Mouse (Mus musculus) neural tube, embryonic 11.5 days (tissue): ENCODE data around the gene Ndufs5. TPM values are rescaled to one million over a fixed set of nuclear protein-coding genes. Genes with fewer than 3 reads are reported as not detected.

Source experiments
- ATAC-seq: fragments of 200-750 bp; cut with Nextera tagmentation; 2 replicates; pipeline ENCODE4 v1.8.0; 2017; ENCODE audit warnings: moderate number of reproducible peaks, mild to moderate bottlenecking, moderate TSS enrichment, moderate library complexity; ENCODE audit not compliant: insufficient read depth, low FRiP score, low TSS enrichment
- DNase-seq: peaks from one replicate; pipeline ENCODE4 v3.0.0-alpha.2; 2015; ENCODE audit warnings: low spot score
- H3K27ac ChIP-seq: fragments of 300-500 bp; sonication (generic); 2 replicates; pipeline ENCODE4 v1.5.1; 2014; ENCODE audit warnings: low read depth, mild to moderate bottlenecking, low read length
- H3K27me3 ChIP-seq: fragments of 300-500 bp; sonication (generic); 2 replicates; pipeline ENCODE4 v1.6.1; 2014; ENCODE audit warnings: mild to moderate bottlenecking, low read length, mixed read lengths; ENCODE audit not compliant: control insufficient read depth, insufficient read depth
- H3K36me3 ChIP-seq: fragments of 300-500 bp; sonication (generic); 2 replicates; pipeline ENCODE4 v1.6.1; 2014; ENCODE audit warnings: mild to moderate bottlenecking, low read length, moderate library complexity, mixed read lengths; ENCODE audit not compliant: control insufficient read depth, insufficient read depth
- H3K4me1 ChIP-seq: fragments of 300-500 bp; sonication (generic); 2 replicates; pipeline ENCODE4 v1.6.1; 2014; ENCODE audit warnings: low read length, mixed read lengths; ENCODE audit not compliant: control insufficient read depth, insufficient read depth
- H3K4me2 ChIP-seq: fragments of 300-500 bp; sonication (generic); 2 replicates; pipeline ENCODE4 v1.6.1; 2014; ENCODE audit warnings: low read depth, mild to moderate bottlenecking, moderate library complexity
- H3K4me3 ChIP-seq: fragments of 300-500 bp; sonication (generic); 2 replicates; pipeline ENCODE4 v1.5.1; 2014; ENCODE audit warnings: low read depth, low read length
- H3K9ac ChIP-seq: fragments of 300-500 bp; sonication (generic); 2 replicates; pipeline ENCODE4 v1.6.1; 2014; ENCODE audit warnings: mild to moderate bottlenecking, low read length
- H3K9me3 ChIP-seq: fragments of 300-500 bp; sonication (generic); 2 replicates; pipeline ENCODE4 v1.6.1; 2016; ENCODE audit warnings: low read length; ENCODE audit not compliant: control insufficient read depth
- WGBS: fragments of 180-500 bp; shearing (Covaris S2); extraction: QIAGEN DNeasy Blood & Tissue Kit; methylation state at CpG from one replicate; pipeline ENCODE4 v1.1.7; 2014; 5-methylcytosine and 5-hydroxymethylcytosine counted together
- polyA plus RNA-seq: library from polyadenylated mRNA; unstranded; fragments of >200 nt; fragmentation: Nextera tagmentation; extraction: Ambion mirVana; gene quantifications from 2 replicates; pipeline ENCODE4 v1.2.1, GENCODE M21; 2014

The Ndufs5 gene
- polyA plus RNA-seq, 1 experiment from 2014 or later: 337 TPM

DNA sequence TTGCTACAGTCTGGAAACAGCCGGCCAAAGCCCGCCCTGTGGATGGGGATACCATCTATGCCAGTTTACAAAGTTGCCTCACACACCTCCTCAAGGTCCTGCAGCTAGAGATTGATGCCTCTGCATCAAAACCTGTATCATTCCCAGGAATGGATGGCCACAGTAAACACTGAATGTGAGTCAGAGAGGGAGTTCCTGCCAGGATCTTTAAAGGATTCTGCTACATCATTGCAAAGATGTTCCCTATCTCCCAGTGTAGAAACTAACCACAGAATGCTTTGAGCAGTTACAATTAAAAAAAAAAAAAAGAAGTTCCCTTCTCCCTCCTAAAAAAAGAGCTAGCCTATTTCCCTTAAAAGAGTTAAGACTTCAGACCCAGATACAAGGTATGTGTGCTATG lies 12.7 kb downstream of the Ndufs5 start:
- Histone ChIP-seq H3K4me2 (no peak overlapping the region), H3K27me3 (no peaks in the 10 kb centered on the region), H3K27ac (no peak overlapping the region), H3K9ac (no peak overlapping the region), H3K4me1 (no peaks in the 10 kb centered on the region), H3K36me3 (no peaks in the 10 kb centered on the region), H3K9me3 (no peaks in the 10 kb centered on the region), H3K4me3 (no peak overlapping the region)
- DNase-seq (no peak), ATAC-seq (no peak)
- 87% methylated on average over 2 of the region's 2 CpGs for WGBS

DNA sequence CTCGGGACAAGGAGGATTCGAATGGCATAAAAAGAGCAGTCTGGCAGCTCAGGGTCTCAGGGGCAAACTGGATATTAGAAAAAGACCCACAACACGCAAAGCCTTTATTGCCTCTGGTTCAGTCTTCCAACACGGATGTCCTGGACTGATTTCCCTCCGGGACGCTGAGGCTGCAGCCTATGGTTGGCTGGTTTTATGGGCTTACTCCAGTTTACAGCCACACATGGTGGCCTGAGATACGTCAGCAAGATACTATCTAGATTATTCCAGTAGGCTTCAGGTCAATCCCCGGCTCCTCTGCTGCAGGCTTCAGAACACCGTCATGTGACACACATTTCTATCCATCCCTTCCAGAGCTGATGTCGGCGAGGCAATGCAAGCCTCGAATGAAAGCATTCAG lies 24.6 kb downstream of the Ndufs5 start:
- no peaks in the 10 kb centered on the region for H3K27me3 ChIP-seq
- H3K9ac ChIP-seq: no peak overlapping the region
- H3K4me1 ChIP-seq: no peaks in the 10 kb centered on the region
- H3K27ac ChIP-seq: no peak overlapping the region
- no peak overlapping the region for H3K4me2 ChIP-seq
- H3K36me3 ChIP-seq: no peaks in the 10 kb centered on the region
- no peak for DNase-seq
- H3K4me3 ChIP-seq: no peak overlapping the region
- WGBS: 79% methylated on average over 12 of the region's 12 CpGs
- no peak for ATAC-seq
- no peaks in the 10 kb centered on the region for H3K9me3 ChIP-seq

DNA sequence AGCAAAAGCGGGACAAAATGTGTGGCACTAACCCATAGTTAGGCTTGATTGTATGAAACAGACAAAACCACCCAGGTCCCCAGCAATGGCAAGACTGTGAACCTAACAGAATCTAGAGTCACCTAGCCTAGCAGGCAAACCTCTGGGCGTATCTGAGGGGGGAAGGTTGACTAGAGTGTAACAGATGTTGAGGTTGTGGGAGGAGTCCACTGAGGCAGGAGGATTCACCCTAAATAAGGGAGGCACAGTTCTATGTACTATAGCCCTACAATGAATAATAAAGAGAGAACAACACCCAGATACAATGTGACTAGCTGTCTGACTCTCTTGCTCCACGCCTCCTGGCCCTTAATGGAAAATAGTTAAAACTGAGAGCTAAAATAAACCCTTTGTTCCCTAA lies 25.9 kb downstream of the Ndufs5 start:
- Histone ChIP-seq H3K27me3 (no peaks in the 10 kb centered on the region), H3K36me3 (no peaks in the 10 kb centered on the region), H3K4me1 (0 out of 2 replicates have a peak, but pooled peaks cover 2% of the 10 kb centered on the region), H3K9ac (no peak overlapping the region), H3K4me3 (no peak overlapping the region), H3K27ac (no peak overlapping the region), H3K4me2 (no peak overlapping the region), H3K9me3 (no peaks in the 10 kb centered on the region)
- WGBS: 79% methylated on average over 3 of the region's 3 CpGs
- DNase-seq (no peak), ATAC-seq (no peak)

DNA sequence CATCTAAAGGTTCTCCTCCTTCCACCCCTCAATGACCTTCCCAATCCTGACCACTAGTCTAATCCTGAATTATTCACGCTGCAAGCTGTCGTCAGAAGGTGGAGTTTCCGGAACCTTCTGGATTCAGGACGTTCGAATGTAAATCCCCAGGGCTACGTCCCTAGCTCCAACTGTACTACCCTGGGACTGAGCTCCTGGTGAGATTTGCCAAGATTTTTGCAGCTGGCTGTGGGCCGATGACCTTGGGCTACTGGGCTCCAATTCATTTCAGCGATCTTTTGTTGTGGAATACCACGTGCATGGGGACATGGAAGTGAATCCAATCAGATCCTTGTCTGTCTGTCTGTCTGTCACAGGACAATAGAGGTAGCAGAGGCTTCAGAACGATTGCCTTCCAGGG lies 27.7 kb downstream of the Ndufs5 start:
- no peaks in the 10 kb centered on the region for H3K9me3 ChIP-seq
- DNase-seq (no peak), ATAC-seq (no peak)
- WGBS: 82% methylated on average over 10 of the region's 10 CpGs
- no peak overlapping the region for H3K9ac ChIP-seq
- peaks cover 8% of the 10 kb centered on the region for H3K4me1 ChIP-seq
- H3K27ac ChIP-seq: no peak overlapping the region
- no peaks in the 10 kb centered on the region for H3K27me3 ChIP-seq
- no peaks in the 10 kb centered on the region for H3K36me3 ChIP-seq
- H3K4me2 ChIP-seq: no peak overlapping the region
- H3K4me3 ChIP-seq: no peak overlapping the region

DNA sequence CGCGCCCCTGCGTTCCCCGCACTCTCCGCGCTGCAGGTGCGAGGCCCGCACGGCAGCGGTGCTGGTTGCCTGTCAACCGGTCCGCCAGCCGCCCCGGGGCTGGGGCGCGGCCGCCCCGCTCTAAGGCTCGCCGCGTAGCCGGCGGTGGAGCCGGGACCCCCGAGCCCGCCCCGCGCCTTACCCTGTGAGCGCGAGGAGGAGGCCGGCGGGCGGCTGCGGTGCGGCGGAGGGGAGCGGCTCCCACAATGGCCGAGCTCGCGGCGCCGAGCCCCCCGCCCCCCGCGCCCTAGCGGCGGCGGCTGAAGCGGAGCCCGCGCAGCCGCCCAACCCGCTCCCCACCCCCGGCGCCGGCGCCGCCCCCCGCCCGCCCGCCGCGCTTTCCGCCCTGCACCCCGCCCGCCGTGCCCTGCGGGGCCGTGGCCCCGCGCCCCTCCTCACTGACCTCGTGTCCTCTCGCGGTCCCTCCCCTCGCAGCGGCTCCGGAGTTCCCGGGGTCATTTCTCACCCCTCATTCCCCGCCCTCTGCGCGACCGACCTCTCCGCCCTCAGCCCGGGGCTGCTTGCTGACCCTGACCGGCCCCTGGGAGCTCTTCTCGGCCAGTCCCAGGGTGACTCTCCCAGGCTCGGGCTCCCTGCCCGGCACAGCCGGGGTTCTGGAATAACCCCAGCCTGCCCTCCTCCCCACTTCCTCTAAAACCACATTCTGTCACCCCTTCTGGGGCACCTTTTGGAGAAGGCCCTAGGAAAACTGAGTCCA lies 30.8 kb downstream of the Ndufs5 start:
- peak overlapping the region; percentile 100 for H3K4me2 ChIP-seq
- H3K27ac ChIP-seq: peak overlapping the region; percentile 88
- no peaks in the 10 kb centered on the region for H3K36me3 ChIP-seq
- peak overlapping the region; percentile 84 for H3K9ac ChIP-seq
- no peaks in the 10 kb centered on the region for H3K9me3 ChIP-seq
- DNase-seq (peak; percentile 59), ATAC-seq (peak; percentile 62; the same call in 1 of the 2 replicates)
- H3K4me1 ChIP-seq: peaks cover 8% of the 10 kb centered on the region
- H3K4me3 ChIP-seq: peak overlapping the region; percentile 75
- WGBS: 0% methylated on average over 36 of the region's 89 CpGs
- no peaks in the 10 kb centered on the region for H3K27me3 ChIP-seq

DNA sequence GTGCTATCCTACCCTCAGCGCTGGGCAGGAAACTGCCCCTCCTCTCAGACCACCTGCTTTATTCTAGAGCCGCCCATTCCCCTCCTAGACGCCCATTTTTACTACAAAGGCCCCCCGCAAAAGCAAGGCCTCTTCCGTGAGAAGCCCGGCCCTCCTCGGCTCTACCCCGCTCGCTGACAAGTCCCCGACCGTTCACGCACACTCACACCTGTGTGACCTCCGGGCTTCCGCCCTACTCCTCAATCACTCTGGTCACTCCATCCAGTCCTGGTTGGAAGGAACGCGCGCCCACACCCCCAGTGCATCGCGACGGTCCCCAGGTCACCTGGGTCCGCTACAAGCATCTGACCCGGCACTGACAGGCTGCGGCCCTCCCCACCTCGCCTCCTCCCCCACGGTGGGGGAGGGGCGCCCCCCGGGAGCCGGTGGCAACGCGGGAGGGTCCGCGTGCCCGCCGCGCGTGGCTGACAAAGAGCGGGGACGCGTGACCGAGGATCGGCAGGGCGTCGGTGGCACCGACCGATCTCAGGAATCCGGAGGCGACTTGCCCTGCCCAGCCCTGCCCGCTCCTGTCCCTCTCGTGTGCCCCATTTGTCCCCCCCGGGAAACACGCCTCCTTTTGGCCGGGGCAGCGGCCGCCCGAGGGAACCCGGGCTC lies 31.5 kb downstream of the Ndufs5 start:
- H3K9me3 ChIP-seq: no peaks in the 10 kb centered on the region
- peaks cover 8% of the 10 kb centered on the region for H3K4me1 ChIP-seq
- peak overlapping the region; percentile 84 for H3K9ac ChIP-seq
- WGBS: under 1% methylated on average over 55 of the region's 56 CpGs
- H3K27me3 ChIP-seq: no peaks in the 10 kb centered on the region
- H3K4me3 ChIP-seq: peak overlapping the region; percentile 75
- peak; percentile 46 for DNase-seq
- peak overlapping the region; percentile 88 for H3K27ac ChIP-seq
- peak; percentile 51 for ATAC-seq
- no peaks in the 10 kb centered on the region for H3K36me3 ChIP-seq
- H3K4me2 ChIP-seq: peak overlapping the region; percentile 100

DNA sequence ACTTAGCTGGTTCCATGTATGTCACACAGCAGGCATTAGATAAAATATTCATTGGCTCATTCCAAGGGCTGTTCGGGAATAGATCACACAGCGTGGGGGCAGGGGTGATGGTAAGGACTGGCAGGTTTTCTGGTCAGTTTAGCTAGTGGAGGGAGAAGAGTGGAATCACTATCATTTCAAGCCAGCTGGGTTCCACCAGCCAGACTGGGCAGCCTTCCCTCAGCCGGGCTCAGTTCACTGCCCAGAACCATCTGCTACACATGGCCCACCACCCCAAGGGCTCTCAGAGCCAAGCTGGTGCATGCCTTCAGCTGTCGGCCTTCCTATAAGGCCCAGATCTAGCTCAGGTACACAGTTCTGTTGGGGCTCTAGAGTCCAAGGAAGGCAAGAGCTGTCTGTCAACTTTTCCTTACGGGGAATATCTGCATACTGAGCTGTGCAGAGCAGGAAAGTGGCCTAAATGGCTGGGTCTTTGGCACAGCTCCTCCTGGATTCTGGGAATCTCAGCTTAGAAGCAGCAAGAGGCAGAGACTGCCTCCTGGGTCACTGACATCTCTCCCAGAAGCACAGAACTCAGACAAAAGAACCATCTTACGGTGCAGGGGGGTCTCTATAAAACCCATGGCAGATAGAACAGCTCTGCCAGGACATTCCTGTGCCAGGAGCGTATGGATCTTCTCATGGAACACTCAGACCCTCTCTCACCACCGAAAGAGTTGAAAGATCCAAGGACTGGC lies 32.3 kb downstream of the Ndufs5 start:
- H3K4me3 ChIP-seq: peak overlapping the region; percentile 75
- H3K36me3 ChIP-seq: no peaks in the 10 kb centered on the region
- H3K27ac ChIP-seq: 0 out of 2 replicates have a peak overlapping the region, but pooled peaks have one; percentile 34
- WGBS: 43% methylated on average over 8 of the region's 8 CpGs
- ATAC-seq (no peak), DNase-seq (no peak)
- peak overlapping the region; percentile 100 for H3K4me2 ChIP-seq
- H3K27me3 ChIP-seq: no peaks in the 10 kb centered on the region
- no peaks in the 10 kb centered on the region for H3K9me3 ChIP-seq
- H3K4me1 ChIP-seq: peaks cover 8% of the 10 kb centered on the region
- peak overlapping the region; percentile 84 for H3K9ac ChIP-seq

DNA sequence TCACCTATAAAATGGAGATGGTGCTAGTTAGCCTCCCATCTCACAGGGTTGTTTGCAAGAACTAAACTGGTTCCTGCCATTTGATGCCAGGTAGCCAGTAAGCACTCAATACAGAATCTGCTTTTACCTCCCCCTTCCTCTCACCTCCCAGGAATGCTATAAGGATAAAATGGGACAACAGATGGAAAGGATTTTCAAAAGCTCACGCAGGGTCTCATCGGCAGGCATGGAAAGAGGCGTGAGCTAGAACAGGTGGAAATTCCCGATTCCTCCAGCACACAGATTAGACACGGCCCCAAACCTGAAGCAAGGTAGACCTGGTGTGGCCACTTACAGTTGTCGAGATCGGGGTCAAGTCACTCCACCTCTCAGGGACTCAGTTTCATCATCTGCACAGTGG lies 33.0 kb downstream of the Ndufs5 start:
- Histone ChIP-seq H3K9me3 (no peaks in the 10 kb centered on the region), H3K27me3 (no peaks in the 10 kb centered on the region), H3K9ac (no peak overlapping the region), H3K4me2 (no peak overlapping the region), H3K4me3 (no peak overlapping the region), H3K36me3 (no peaks in the 10 kb centered on the region), H3K4me1 (peaks cover 8% of the 10 kb centered on the region), H3K27ac (no peak overlapping the region)
- 79% methylated on average over 7 of the region's 7 CpGs for WGBS
- DNase-seq (no peak), ATAC-seq (no peak)
